Mouse (Mus musculus) olfactory bulb, adult 2 months (tissue): Measurements from ENCODE around the gene Gabrr1. TPM values are rescaled to one million over a fixed set of nuclear protein-coding genes. Genes with fewer than 3 reads are reported as not detected.
A peak's percentile ranks its signal among the peaks of the same experiment; 100 is the strongest.

Source experiments
- H3K27ac ChIP-seq: fragments of 200-500 bp; 2 replicates; pipeline ENCODE4 v1.5.1; 2012; ENCODE audit warnings: low read depth, low read length; ENCODE audit not compliant: insufficient read depth
- H3K4me1 ChIP-seq: fragments of 200-500 bp; 2 replicates; pipeline ENCODE4 v1.6.1; 2012; ENCODE audit warnings: low read length; ENCODE audit not compliant: control insufficient read depth, insufficient read depth
- H3K4me3 ChIP-seq: fragments of 200-500 bp; 2 replicates; pipeline ENCODE4 v1.5.1; 2012; ENCODE audit warnings: mild to moderate bottlenecking, low read depth, low read length, moderate library complexity; ENCODE audit not compliant: insufficient read depth
- CTCF ChIP-seq: fragments of 200-500 bp; IDR thresholded peaks from 2 replicates; pipeline ENCODE4 v1.5.1; 2012; ENCODE audit warnings: low read depth, mild to moderate bottlenecking, low read length, moderate library complexity; ENCODE audit not compliant: insufficient read depth
- POLR2A ChIP-seq: fragments of 200-500 bp; IDR thresholded peaks from 2 replicates; pipeline ENCODE4 v1.6.1; 2012; ENCODE audit warnings: mild to moderate bottlenecking, low read depth, low read length, moderate library complexity; ENCODE audit not compliant: insufficient read depth
- WGBS: fragments of 180-500 bp; shearing (Covaris S2); methylation state at CpG from one replicate; pipeline ENCODE4 v1.1.7; 2018; 5-methylcytosine and 5-hydroxymethylcytosine counted together
- polyA plus RNA-seq: library from polyadenylated mRNA; stranded (reverse); fragments of >200 nt; gene quantifications from 2 replicates; pipeline ENCODE4 v1.2.4, GENCODE M21; 2012; ENCODE audit warnings: low replicate concordance; ENCODE audit not compliant: missing spikeins, insufficient read depth, insufficient read length

Gabrr1 gene
- polyA plus RNA-seq, 1 experiment: not detected

DNA sequence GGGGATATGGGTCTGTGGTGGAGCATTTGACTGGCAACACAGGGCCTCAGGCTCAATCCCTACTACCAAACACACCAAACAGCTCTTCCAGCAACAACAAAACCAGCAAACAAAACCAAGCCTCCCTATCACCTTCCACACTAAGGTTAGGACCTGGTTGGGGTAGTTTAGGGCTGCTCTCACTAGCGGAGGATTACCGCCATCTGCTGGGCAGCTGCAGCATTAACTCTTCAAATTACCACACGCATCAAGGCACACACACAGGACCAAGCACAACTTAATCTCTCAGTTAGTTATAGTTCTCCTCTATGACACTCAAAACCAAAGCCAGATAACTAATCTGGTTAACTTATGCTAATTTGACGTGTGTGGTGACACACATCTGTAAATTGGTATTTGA is 72.4 kb downstream of the Gabrr1 start:
- no peak for TF ChIP-seq CTCF
- TF ChIP-seq POLR2A: no peak
- H3K27ac ChIP-seq: no peak overlapping the region
- H3K4me3 ChIP-seq: no peak overlapping the region
- peaks cover 14% of the 10 kb centered on the region for H3K4me1 ChIP-seq
- WGBS: 15% methylated on average over 4 of the region's 4 CpGs

DNA sequence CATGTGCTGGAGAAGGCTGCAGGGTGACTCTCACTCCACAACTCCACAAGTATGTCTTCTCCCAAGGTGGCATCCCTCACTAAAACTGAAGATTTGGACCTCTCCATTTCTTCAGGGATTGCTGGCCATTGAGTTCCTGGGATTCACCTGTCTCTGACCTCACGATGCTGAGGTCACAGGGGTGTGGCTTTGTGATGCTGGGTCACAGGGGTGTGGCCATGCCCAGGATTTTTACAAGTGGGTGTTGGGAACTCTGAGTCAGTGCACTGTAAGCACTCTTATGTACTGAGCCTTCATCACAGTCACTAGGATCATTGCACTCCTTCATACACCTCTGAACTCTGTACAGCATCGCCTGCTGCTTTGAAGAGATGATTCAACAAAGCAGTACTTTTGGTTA is 75.2 kb downstream of the Gabrr1 start:
- TF ChIP-seq POLR2A: no peak
- TF ChIP-seq CTCF: no peak
- 70% methylated on average over 2 of the region's 2 CpGs for WGBS
- Histone ChIP-seq H3K4me1 (peaks cover 14% of the 10 kb centered on the region), H3K27ac (no peak overlapping the region), H3K4me3 (no peak overlapping the region)

DNA sequence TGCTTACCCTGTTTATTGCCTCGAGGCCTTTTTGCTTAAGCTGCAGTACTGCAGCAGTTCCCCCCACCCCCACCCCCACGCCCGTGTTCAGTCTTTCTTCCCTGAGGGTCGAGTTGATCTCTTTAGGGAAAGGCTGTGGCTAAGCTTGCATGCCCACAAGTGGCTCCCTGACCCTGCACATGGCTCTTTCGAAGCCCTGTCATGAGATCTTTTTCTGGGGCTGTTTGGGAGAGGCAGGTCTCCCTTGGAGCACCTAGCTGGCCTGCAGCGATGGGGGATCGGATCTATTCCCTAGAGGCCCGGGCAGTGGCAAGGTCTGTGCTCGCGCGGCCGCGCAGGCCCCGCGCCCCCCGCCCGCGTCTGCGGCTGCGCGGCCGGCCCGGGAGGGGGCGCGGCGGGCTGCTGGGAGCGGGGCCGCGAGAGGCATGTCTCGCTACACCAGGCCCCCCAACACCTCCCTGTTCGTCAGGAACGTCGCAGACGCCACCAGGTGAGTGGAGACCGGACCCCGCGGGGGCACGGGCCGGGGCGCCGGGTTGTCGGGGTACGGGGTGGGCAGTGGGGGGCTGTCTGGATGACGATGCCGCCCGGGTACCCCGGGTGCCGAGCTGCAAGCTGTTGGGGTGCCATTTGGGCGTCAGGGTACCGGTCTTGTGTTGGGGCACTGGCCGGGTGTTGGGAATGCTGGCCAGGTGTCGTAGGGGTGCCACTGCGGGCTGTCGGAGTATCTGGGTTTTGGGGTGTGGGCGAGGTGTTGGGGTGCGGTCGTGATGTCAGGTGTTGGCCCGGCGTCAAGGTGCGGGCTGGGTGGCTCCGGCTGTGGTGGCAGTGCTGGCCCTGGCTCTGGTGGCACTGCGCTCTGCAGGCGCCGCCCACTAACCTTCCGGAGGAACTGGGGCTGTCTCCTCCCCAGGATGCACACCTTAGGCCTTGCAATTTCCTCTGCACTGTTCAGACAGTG is 76.8 kb downstream of the Gabrr1 start, which contains the start of gene Srsf12:
Gene Srsf12, plus strand, starts transcription at position 111 of the 961 bp plus-strand sequence.
- TF ChIP-seq CTCF (no peak), POLR2A (peak; percentile 29; the same call in 1 of the 2 replicates)
- 0 out of 2 replicates have a peak within 1 kb of the TSS, but pooled peaks have one; percentile 54 for H3K27ac ChIP-seq
- peak within 1 kb of the TSS; percentile 92 for H3K4me3 ChIP-seq
- H3K4me1 ChIP-seq: peaks cover 14% of the 10 kb centered on the region
- WGBS: 2% methylated on average over 64 of the region's 65 CpGs

Other genes starting within 250 kb of the Gabrr1 start
- 105 TPM in 1 of 2 replicates, not detected in the other for gene Ankrd6, start 181.7 kb upstream of the Gabrr1 start, polyA plus RNA-seq
- gene Rragd, start 149.5 kb upstream of the Gabrr1 start, polyA plus RNA-seq: 152 TPM in 1 of 2 replicates, not detected in the other
- gene Ube2j1, start 101.1 kb upstream of the Gabrr1 start, polyA plus RNA-seq: not detected in 2 replicates
- not detected in 2 replicates for gene Gabrr2, start 69.5 kb upstream of the Gabrr1 start, polyA plus RNA-seq
- not detected in 2 replicates for gene Pm20d2, start 57.2 kb downstream of the Gabrr1 start, polyA plus RNA-seq
- not detected in 2 replicates for gene Srsf12, start 76.5 kb downstream of the Gabrr1 start, polyA plus RNA-seq
- gene Pnrc1, start 157.6 kb downstream of the Gabrr1 start, polyA plus RNA-seq: not detected in 2 replicates
- not detected in 2 replicates for gene Rngtt, start 177.8 kb downstream of the Gabrr1 start, polyA plus RNA-seq